Mouse (Mus musculus) cerebral cortex, adult 2 months (tissue): Measurements from ENCODE around the gene Olfr152.

ENCODE experiments used
- WGBS: fragments of 180-500 bp; shearing (Covaris S2); methylation state at CpG from one replicate; pipeline ENCODE4 v1.1.7; 2018; 5-methylcytosine and 5-hydroxymethylcytosine counted together

Olfr152 gene

GRCm38 (mm10) chr2:87779183-87779582 is at the start of gene Olfr152:
TSS of gene Olfr152 (plus strand) at chr2:87779483.
- 75% methylated on average over 4 of the region's 4 CpGs for WGBS

- WGBS, result 79% methylated on average over 1 of the region's 1 CpGs
Observed at GRCm38 (mm10) chr2:87739878-87740277, 39.4 kb upstream of the Olfr152 start, which contains the start of gene Olfr1138. TSS of gene Olfr1138 (minus strand) at chr2:87739978.

GRCm38 (mm10) chr2:87743452-87743851 is 35.8 kb upstream of the Olfr152 start, which contains the start of gene Olfr1140:
TSS of gene Olfr1140 (plus strand) at chr2:87743752.
- 84% methylated on average over 3 of the region's 3 CpGs for WGBS

- WGBS, result 70% methylated on average over 1 of the region's 1 CpGs
Observed at GRCm38 (mm10) chr2:87753891-87754290, 25.4 kb upstream of the Olfr152 start, which contains the start of gene Olfr1141. TSS of gene Olfr1141 (minus strand) at chr2:87753991.

GRCm38 (mm10) chr2:87776143-87776542 is 3.1 kb upstream of the Olfr152 start:
- 11% methylated on average over 1 of the region's 1 CpGs for whole genome bisulfite sequencing

GRCm38 (mm10) chr2:87800292-87800691 is 21.0 kb downstream of the Olfr152 start, which contains the start of gene Olfr1143:
TSS of gene Olfr1143 (plus strand) at chr2:87800592.

GRCm38 (mm10) chr2:87809522-87809921 is 30.2 kb downstream of the Olfr152 start, which contains the start of gene Olfr1145:
TSS of gene Olfr1145 (plus strand) at chr2:87809822.
- WGBS, result 66% methylated on average over 1 of the region's 1 CpGs

- 93% methylated on average over 1 of the region's 1 CpGs for WGBS
Observed at GRCm38 (mm10) chr2:87830233-87830632, 51.0 kb downstream of the Olfr152 start, which contains the start of gene Olfr1148. TSS of gene Olfr1148 (plus strand) at chr2:87830533.
